Mouse (Mus musculus) ES-E14 (cell line): ENCODE data around the gene Dlg2. TPM values are rescaled to one million over a fixed set of nuclear protein-coding genes. Genes with fewer than 3 reads are reported as not detected.

Experiments
- DNase-seq: peaks from one replicate; pipeline ENCODE4 v3.0.0-alpha.2; 2013; ENCODE audit warnings: low read depth, low spot score
- H3K27ac ChIP-seq: 2 replicates; pipeline ENCODE4 v1.5.1; 2012; ENCODE audit warnings: low read depth, mild to moderate bottlenecking, low read length, moderate library complexity, mixed read lengths; ENCODE audit not compliant: poor library complexity, insufficient read depth, severe bottlenecking
- H3K36me3 ChIP-seq: 2 replicates; pipeline ENCODE4 v1.6.1; 2012; ENCODE audit warnings: mild to moderate bottlenecking, low read length, moderate library complexity, mixed read lengths; ENCODE audit not compliant: control insufficient read depth, poor library complexity, insufficient read depth, severe bottlenecking
- H3K4me1 ChIP-seq, 2 experiments: fragments of 150-350 bp in 1 of 2; sonication (generic) in 1 of 2; 2 replicates each; pipeline ENCODE4 v1.6.1; 2012; ENCODE audit warnings: low read length in 2 of 2, mild to moderate bottlenecking in 1 of 2, mixed read lengths in 1 of 2; ENCODE audit not compliant: control insufficient read depth in 2 of 2, insufficient read depth in 2 of 2, poor library complexity in 1 of 2
- H3K4me3 ChIP-seq, 2 experiments: fragments of 150-350 bp in 1 of 2; sonication (generic) in 1 of 2; 2 replicates each; pipeline ENCODE4 v1.5.1; 2012; ENCODE audit warnings: low read length in 2 of 2, low read depth in 1 of 2, mild to moderate bottlenecking in 1 of 2, mixed read lengths in 1 of 2; ENCODE audit not compliant: insufficient read depth in 1 of 2, poor library complexity in 1 of 2, severe bottlenecking in 1 of 2
- H3K9ac ChIP-seq: 2 replicates; pipeline ENCODE4 v1.6.1; 2012; ENCODE audit warnings: low read depth, mild to moderate bottlenecking, low read length, mixed read lengths; ENCODE audit not compliant: poor library complexity, insufficient read depth, severe bottlenecking
- H3K9me3 ChIP-seq: fragments of 150-350 bp; sonication (generic); 2 replicates; pipeline ENCODE4 v1.6.1; 2012; ENCODE audit warnings: low read depth, mild to moderate bottlenecking, low read length; ENCODE audit not compliant: control insufficient read depth, insufficient read depth
- CHD2 ChIP-seq: IDR thresholded peaks from 2 replicates; pipeline ENCODE4 v1.6.1; 2014; ENCODE audit warnings: mild to moderate bottlenecking, low read depth, low read length, inconsistent platforms
- HCFC1 ChIP-seq: IDR thresholded peaks from 2 replicates; pipeline ENCODE4 v1.6.1; 2012; ENCODE audit warnings: low read length, inconsistent platforms, borderline replicate concordance; ENCODE audit not compliant: insufficient read depth
- MAFK ChIP-seq: IDR thresholded peaks from 2 replicates; pipeline ENCODE4 v1.6.1; 2014; ENCODE audit warnings: mild to moderate bottlenecking, low read depth, low read length, inconsistent platforms; ENCODE audit not compliant: insufficient read depth
- ZC3H11A ChIP-seq: IDR thresholded peaks from 2 replicates; pipeline ENCODE4 v1.6.1; 2012; ENCODE audit warnings: low read depth, mild to moderate bottlenecking, inconsistent platforms, low read length, borderline replicate concordance
- ZNF384 ChIP-seq: IDR thresholded peaks from 2 replicates; pipeline ENCODE4 v1.6.1; 2012; ENCODE audit warnings: low read depth, low read length, inconsistent platforms
- in situ Hi-C, 2 experiments: fragments of 600-800 bp; cut with MboI; formaldehyde crosslinking; loops; one replicate each; pipeline ENCODE4 v1.15.1; 2025; ENCODE audit warnings: low sequenced_read_pairs in 2 of 2, inconsistent platforms in 1 of 2; ENCODE audit not compliant: unreplicated experiment in 2 of 2
- total RNA-seq: library from RNA; depleted of rRNA; stranded (reverse); fragments of 300-350 nt; gene quantifications from 2 replicates; pipeline ENCODE4 v1.2.3, GENCODE M21; 2012

The Dlg2 gene
- total RNA-seq, 1 experiment, result 0.13 TPM

DNA sequence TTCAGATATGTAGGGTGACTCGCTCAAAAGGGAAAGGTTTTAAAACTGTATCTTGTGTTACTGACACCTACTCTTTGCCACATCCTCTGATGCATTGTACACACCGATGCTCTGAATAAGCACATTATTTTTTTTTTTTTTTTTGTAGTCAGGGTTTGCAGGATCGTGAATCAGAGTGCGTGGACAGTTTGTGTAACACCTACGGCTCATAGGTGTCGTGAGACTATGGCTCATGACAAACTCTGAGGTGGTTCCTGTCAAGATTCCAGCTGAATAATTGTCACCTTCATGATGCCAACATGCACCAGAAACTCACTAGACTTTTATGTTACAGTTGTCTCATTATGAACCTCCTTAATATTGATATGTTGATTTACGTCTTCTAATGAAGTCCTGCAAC lies 620.0 kb downstream of the Dlg2 start:
- Histone ChIP-seq H3K27ac (no peak overlapping the region), H3K36me3 (no peaks in the 10 kb centered on the region), H3K4me3 (no peak overlapping the region), H3K4me1 (no peaks in the 10 kb centered on the region), H3K9me3 (no peaks in the 10 kb centered on the region), H3K9ac (no peak overlapping the region)
- no peak for DNase-seq
- TF ChIP-seq MAFK (no peak), ZC3H11A (no peak), CHD2 (no peak), ZNF384 (no peak), HCFC1 (no peak)
- in situ Hi-C loops, result no loop called here

GRCm38 (mm10) chr7:91098521-91098920 lies 622.0 kb downstream of the Dlg2 start:
- H3K9ac ChIP-seq, result no peak overlapping the region
- H3K4me1 ChIP-seq, result no peaks in the 10 kb centered on the region
- TF ChIP-seq ZNF384, result no peak
- in situ Hi-C loops, result no loop called here
- no peaks in the 10 kb centered on the region for H3K9me3 ChIP-seq
- no peak overlapping the region for H3K4me3 ChIP-seq
- DNase-seq, result no peak
- no peaks in the 10 kb centered on the region for H3K36me3 ChIP-seq
- no peak overlapping the region for H3K27ac ChIP-seq

- in situ Hi-C loops, result no loop called here
- TF ChIP-seq ZC3H11A (no peak), HCFC1 (no peak), ZNF384 (no peak), CHD2 (no peak), MAFK (no peak)
- no peak for DNase-seq
- H3K4me1 ChIP-seq, result no peaks in the 10 kb centered on the region
- H3K9me3 ChIP-seq, result no peaks in the 10 kb centered on the region
- no peaks in the 10 kb centered on the region for H3K36me3 ChIP-seq
- H3K9ac ChIP-seq, result no peak overlapping the region
- H3K4me3 ChIP-seq, result no peak overlapping the region
- H3K27ac ChIP-seq, result no peak overlapping the region
Observed at GRCm38 (mm10) chr7:91109575-91109974, 633.1 kb downstream of the Dlg2 start.

DNA sequence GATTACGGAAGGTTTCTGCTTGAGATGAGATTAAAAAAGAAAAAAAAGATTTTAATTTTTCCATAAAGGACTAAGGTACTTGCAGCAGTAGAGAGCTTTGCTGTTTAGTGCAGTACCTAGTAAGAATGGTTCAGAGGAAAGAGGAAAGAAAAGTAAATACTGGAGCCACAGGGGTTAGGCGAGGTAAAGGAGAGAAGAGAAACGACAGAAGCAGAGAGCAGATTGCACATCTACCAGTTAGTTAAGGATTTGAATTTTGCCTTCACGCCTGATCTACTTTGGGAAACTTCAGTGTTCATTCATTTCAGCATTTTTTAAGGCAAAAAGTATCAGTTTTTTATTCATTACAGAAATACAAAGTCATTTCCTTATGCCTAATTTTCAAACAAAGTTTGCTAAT lies 655.7 kb downstream of the Dlg2 start:
- Histone ChIP-seq H3K9ac (no peak overlapping the region), H3K36me3 (no peaks in the 10 kb centered on the region), H3K27ac (no peak overlapping the region), H3K4me3 (no peak overlapping the region), H3K4me1 (no peaks in the 10 kb centered on the region), H3K9me3 (no peaks in the 10 kb centered on the region)
- in situ Hi-C loops, result no loop called here
- DNase-seq, result no peak
- TF ChIP-seq ZNF384, result no peak
- TF ChIP-seq MAFK, result no peak
- no peak for TF ChIP-seq ZC3H11A
- no peak for TF ChIP-seq HCFC1
- no peak for TF ChIP-seq CHD2

DNA sequence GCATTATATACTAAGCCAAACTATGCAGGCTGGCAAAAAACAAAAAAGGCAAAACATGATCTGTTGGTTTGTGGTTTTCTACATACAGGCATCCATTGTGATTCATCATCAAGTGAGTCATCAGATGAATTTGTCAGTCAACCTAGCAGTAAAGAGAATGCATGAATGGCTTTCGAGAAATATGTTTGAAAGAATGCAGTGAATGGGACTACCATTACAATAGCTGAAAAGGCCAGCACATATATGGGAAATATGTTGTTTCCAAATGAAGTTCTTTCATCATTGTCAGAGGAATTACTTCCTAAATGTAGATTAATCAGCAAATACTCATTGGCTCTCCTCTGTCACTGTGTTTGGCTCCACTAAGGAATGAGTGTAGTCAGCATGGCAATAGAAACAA lies 677.6 kb downstream of the Dlg2 start:
- Histone ChIP-seq H3K4me3 (no peak overlapping the region), H3K9me3 (no peaks in the 10 kb centered on the region), H3K4me1 (no peaks in the 10 kb centered on the region), H3K27ac (no peak overlapping the region), H3K9ac (no peak overlapping the region), H3K36me3 (no peaks in the 10 kb centered on the region)
- in situ Hi-C loops, result no loop called here
- DNase-seq, result no peak
- TF ChIP-seq MAFK (no peak), HCFC1 (no peak), ZNF384 (no peak), CHD2 (no peak), ZC3H11A (no peak)
